Mouse (Mus musculus): ENCODE results near the gene Susd6.
"Not testable (repeated sequence)": the region's sequence is repeated elsewhere in the genome, so short reads cannot be mapped to it uniquely, and the experiment has no call there.

Susd6 gene

GRCm38 (mm10) chr12:80785597-80785996 lies 4.7 kb upstream of the Susd6 start:
- DNase-seq (ENCODE audit: low read depth), result no peak

- DNase-seq (ENCODE audit: low read depth), result no peak
These were observed 3.7 kb upstream of the Susd6 start for GRCm38 (mm10) chr12:80786591-80786990.

DNA sequence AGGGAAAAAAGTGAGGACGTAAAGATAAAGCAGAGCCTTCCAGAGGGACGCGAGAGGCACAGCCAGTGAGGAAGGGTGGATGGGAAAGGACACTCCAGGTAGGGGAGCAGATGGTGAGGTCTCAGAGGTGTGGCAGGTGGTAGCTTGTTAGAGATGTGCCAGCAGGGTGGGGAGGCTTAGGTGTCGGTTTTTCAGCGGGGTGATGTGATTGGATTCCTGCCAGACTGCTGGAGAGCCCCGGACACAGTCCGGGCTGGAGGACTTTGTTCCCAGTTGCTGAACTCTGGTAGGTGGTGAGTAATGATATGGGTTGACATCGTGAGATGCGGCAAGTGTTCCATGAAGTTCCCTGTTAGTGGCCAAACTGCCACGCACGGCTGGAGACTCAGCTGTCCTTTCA lies 2.7 kb upstream of the Susd6 start:
- DNase-seq (ENCODE audit: low read depth), result no peak

- no peak for DNase-seq (ENCODE audit: low read depth)
These were observed 2.1 kb upstream of the Susd6 start for GRCm38 (mm10) chr12:80788188-80788587.

DNA sequence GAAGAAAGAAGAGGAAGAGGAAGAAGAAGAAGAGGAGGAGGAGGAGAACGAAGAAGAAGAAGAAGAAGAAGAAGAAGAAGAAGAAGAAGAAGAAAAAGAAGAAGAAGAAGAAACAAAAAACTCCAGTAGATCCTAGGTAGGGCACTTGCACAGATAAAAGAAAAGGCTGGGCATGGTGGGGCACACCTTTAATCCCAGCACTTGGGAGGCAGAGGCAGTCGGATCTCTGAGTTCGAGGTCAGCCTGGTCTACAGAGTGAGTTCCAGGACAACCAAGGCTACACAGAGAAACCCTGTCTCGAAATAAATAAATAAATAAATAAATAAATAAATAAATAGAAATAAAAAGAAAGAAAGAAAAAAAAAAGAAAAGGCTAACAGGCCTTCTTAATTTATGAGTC lies 1.0 kb upstream of the Susd6 start:
- not testable (repeated sequence) for DNase-seq (ENCODE audit: low read depth)

- DNase-seq (ENCODE audit: low read depth), result peak; percentile 90
These were observed 625 bp downstream of the Susd6 start for GRCm38 (mm10) chr12:80790700-80791570.

- DNase-seq (ENCODE audit: low read depth), result peak; percentile 72
These were observed 1.5 kb downstream of the Susd6 start for GRCm38 (mm10) chr12:80791571-80792444.

- DNase-seq (ENCODE audit: low read depth), result peak; percentile 89
These were observed 2.6 kb downstream of the Susd6 start for GRCm38 (mm10) chr12:80792867-80793266.

DNA sequence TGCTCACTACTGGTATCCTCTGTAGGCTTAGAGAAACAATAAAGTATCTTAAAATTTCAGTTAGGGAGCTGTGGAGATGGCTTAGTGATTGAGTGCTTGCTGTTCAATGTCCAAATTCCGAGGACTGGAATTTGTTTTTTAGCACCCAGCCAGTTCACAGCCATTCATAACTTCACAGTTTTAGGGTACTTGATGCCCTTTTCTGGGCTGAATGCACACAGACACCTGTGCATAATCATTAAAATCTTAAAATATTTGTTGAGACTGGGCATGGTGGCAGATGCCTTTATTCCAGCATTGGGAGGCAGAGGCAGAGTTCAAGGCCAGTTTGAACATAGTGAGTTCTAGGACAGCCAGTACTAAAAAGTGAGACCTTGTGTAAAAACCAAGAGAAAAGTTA lies 3.2 kb downstream of the Susd6 start:
- no peak for DNase-seq (ENCODE audit: low read depth)

DNA sequence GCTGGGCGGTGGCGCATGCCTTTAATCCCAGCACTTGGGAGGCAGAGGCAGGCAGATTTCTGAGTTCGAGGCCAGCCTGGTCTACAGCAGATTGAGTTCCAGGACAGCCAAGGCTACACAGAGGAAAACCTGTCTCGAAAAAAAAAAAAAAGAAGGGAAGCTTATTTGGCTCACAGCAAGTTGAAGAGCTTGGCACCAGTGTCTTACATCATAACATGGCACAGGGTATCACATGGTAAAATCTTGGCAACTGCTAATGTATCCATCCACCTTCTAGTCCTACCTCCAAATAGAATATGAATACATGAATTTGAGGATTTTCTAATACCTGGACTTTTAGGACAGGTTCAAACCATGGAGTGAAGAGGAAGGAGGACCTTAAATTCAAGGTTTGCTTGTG lies 4.2 kb downstream of the Susd6 start:
- DNase-seq (ENCODE audit: low read depth), result no peak

DNA sequence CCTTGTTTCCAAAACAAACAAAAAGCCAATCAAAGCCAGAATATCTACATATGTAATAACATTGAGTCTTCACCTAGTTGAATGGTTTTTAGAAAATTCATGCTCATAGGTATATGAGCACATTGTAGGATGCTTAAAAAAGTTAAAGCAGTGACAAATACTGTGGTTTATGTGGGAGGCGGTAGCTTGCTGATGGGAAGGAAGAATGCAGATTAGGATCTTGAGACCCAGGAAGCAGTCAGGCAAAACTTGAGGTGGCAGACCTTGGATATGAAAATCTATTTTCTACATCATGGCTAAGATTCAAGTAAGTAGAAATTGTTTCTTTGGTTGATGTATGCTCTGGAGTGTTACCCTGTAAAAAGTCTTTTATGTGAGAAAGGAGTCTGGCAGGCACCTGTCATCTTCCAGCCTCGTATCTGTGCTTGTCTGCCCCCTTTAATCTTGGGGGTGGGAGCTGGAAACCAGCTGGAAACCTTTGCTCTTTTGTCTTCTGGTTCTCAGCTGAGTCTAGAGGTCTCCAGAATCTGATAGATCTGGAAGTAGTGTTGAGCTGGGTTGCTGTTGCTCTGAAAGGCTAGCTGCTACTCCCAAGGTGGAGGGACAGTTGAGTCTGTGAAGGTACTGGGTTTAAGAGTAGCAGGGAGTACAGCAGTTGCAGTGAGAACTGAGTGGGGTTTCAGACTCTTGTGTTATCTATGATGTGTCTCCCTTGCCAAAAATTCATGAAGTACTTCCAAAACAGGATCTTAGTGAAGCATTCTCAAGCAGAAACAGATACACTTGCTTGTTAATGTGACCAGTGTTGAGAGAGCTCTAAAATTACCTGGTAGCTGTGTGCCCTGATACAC lies 4.8 kb downstream of the Susd6 start:
- DNase-seq (ENCODE audit: low read depth), result peak; percentile 63

DNA sequence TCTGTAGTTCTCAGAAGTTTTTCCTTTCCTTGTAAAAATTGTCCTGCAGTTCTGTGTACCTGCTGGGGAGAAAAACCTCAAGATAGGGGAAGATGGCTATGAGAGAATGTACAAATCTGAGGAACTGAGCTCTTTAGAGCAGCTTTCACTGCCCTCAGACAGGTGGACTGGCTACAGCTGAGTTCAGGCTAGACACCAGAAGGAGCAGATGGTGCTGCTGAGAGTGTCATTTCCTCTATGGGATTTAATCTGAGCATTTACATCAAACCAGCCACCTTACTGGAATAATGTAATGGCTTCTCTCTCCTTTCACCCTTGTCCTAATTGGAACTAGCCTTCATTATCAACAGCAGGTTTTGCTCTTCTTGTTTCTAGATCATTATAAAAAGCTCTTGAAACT lies 8.0 kb downstream of the Susd6 start:
- DNase-seq (ENCODE audit: low read depth), result no peak

- no peak for DNase-seq (ENCODE audit: low read depth)
These were observed 9.8 kb downstream of the Susd6 start for GRCm38 (mm10) chr12:80800156-80800555.

DNA sequence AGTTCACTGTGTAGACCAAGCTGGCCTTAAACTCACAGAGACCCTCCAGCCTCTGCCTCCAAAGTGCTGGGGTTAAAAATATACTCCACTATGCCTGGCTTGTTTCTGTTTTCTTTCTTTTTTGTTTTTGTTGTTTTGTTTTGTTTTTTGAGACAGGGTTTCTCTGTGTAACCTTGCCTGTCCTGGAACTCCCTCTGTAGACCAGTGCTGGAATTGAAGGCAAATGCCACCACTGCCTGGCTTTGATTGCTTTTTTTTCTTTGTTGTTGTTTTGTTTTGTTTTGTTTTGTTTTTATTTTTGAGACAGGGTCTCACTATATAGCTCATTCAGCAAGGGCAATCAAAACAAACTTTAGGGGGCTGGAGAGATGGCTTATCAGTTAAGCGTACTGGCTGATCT lies 11.1 kb downstream of the Susd6 start:
- DNase-seq (ENCODE audit: low read depth), result peak; percentile 66

DNA sequence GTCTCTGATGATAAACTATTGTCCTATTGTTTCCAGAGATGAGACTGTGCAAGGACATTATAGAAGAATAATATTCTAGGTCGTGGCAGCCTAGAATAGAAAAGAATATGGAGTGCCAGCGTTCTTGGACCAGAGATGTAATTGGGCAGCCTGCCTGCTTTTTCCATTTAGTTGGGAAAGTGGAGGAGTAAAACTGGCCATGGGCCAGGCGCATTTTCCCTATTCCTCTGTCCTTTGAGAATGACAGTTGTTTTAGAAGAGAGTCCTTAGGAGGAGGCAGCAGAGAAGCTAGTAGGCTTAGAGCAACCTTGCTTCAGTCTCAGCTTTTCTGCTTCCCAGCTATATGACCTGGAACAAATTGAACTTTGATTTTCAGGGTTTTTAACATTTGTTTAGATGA lies 13.6 kb downstream of the Susd6 start:
- DNase-seq (ENCODE audit: low read depth), result no peak

GRCm38 (mm10) chr12:80804861-80805428 lies 14.6 kb downstream of the Susd6 start:
- no peak for DNase-seq (ENCODE audit: low read depth)

DNA sequence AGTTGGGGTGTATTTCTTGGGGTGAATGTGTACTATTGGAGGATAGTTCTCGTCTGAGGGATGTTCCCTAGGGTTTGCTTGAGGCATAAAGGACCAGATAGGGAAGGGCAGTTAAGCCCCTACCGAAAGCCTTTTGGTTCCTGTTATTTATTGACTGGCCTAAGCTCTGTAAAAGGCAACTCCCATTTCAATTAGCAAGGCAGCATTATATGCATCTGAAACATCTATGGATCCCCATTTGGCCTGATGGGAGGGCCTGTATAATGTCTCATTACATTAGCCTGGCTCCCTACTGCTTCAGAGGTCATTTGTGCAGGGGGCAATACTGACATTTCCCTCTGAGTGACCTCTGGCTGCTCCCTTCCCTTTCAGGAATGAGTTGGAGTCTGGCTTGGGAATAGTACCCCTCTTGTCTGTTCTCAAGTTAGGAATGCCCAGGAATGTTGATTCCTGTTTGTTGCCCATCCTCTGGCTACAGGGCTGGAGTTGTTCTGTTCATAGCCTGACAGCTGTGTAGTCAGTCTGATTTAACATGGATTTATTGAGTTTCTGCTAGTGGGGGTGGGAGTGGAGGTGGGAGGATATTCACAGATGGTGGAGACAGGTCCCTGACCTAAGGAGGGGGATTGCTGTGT lies 17.3 kb downstream of the Susd6 start:
- no peak for DNase-seq (ENCODE audit: low read depth)

GRCm38 (mm10) chr12:80810005-80810404 lies 19.7 kb downstream of the Susd6 start:
- DNase-seq (ENCODE audit: low read depth), result no peak

- no peak for DNase-seq (ENCODE audit: low read depth)
These were observed 21.6 kb downstream of the Susd6 start for GRCm38 (mm10) chr12:80811646-80812509.

- no peak for DNase-seq (ENCODE audit: low read depth)
These were observed 22.2 kb downstream of the Susd6 start for GRCm38 (mm10) chr12:80812510-80812820.
